Mouse (Mus musculus): ENCODE data around the gene Cacna1d.

The Cacna1d gene

GRCm38 (mm10) chr14:30064864-30065263 lies 426.4 kb downstream of the Cacna1d start:
- DNase-seq: no peak

DNA sequence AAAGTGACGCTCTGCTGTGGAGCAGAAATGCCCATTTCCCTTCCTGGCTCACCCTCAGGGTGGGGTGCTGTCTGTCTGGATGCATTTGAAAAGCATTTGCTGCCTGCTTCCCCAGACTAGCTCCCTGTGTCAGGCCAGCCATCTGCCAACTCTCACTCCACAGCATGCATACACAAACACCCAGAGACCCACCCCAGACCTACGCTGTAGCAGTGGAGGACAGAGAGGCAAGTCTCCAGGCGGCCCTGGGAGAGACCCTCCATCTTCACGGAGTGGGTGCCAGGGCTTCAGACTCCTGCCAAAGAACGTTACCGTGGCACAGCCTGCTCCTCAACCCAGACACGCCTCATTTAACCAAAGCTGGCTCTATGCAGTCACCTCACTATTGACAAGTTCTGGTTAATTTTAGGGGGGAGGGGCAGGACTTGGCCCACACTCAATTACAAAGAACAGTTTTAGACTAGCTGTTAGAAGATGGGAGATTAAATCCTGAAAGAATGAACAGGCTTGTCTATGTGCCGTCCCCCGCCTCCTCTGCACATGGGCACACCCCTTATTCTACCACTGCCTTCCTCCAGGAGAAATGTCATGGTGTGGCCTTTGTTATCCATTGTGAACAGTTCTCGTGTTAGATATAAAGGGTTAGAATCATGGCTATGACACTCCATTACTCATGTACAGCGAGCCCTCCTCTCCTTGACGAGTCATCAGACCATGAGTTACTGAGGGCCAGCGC lies 435.1 kb downstream of the Cacna1d start:
- peak; percentile 50 for DNase-seq

DNA sequence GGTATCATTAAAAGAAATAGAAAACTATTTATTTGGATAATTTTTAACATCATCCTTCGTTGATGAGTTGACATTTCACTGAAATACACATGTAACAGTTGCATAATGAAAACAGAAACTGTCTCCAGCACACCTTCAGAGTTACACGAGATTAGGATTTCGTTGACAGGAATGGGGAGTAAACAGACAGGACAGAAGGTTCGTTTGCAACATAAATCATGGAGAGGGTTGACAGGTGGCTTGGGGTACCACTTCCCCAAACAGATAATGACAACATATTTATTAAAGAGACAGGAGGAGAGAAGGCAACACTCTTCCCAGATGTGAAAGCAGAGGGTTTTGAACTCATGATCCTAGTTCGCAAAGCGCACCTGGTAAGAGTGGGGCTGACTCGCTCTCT lies 436.3 kb downstream of the Cacna1d start:
- DNase-seq: no peak

GRCm38 (mm10) chr14:30050280-30050679 lies 441.0 kb downstream of the Cacna1d start:
- no peak for DNase-seq

- no peak for DNase-seq
Measured at GRCm38 (mm10) chr14:30048049-30048448, 443.2 kb downstream of the Cacna1d start.

- DNase-seq: no peak
Measured at GRCm38 (mm10) chr14:30046976-30047375, 444.3 kb downstream of the Cacna1d start.

DNA sequence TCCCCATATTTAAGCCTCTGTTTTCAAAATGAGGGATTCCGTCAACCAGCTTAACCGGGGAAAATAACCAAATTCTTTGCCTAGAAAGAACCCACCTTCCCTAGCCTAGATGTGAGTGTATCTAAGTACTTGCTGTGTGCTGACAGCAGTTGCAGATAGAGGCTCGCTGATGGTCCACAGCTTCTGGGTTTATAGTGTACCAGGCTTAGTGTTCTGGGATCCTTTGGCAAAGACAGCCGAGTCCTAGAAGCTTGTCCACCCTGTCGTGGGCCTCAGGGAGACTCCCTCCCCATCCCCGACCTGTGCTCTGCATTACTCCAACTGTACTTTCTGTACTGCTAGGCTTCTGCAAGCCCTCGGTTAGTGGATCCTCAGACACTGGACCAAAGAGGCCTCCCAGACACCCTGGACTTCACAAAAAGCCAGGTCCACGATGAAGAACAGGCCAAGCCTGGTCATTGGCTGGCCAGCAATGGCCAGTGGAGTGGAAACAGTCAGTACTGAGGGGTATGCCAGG lies 445.5 kb downstream of the Cacna1d start:
- no peak for DNase-seq

DNA sequence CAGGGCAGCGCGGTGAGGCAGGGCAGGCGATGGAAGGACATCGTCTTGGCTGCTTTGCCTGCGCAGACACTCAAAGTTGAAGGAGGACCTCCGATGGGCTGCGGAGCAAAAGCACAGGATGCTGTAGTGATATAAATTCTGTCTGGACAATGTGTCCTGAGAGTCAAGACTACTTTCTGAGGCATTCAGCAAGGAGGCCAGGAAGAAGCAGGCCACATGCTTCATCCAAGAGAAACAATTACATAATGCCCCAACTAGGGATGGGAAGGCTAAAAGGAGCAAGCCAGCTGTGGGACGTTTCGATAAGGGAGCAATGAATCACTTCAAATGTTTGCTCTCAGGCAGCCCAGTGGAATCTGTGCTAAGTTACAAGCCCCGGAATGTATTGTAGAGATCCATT lies 446.0 kb downstream of the Cacna1d start:
- DNase-seq: peak; percentile 14

- DNase-seq: peak; percentile 22
Measured at GRCm38 (mm10) chr14:30043356-30043940, 447.8 kb downstream of the Cacna1d start.

- DNase-seq: no peak
Measured at GRCm38 (mm10) chr14:30041836-30042235, 449.4 kb downstream of the Cacna1d start.

- DNase-seq: no peak
Measured at GRCm38 (mm10) chr14:30039413-30039812, 451.8 kb downstream of the Cacna1d start.

DNA sequence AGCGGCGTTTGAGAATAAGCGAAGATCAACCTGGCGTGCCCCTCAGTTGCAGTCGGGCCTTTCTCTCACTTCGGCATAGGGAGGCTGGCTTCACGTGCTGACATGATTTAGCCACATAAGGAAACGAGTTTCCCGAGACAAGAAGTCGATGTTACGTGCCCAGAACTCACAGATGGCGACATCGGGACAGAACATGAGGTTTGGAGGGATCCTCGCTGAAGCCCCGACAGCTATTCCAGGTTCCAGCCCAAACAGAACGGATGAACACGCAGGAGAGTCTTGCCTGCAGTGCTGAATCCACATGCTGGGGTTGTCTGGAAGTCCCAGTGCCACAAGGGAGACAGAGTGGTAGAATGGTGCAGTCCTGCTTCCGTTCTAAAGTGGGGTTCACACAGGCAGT lies 452.8 kb downstream of the Cacna1d start:
- no peak for DNase-seq

DNA sequence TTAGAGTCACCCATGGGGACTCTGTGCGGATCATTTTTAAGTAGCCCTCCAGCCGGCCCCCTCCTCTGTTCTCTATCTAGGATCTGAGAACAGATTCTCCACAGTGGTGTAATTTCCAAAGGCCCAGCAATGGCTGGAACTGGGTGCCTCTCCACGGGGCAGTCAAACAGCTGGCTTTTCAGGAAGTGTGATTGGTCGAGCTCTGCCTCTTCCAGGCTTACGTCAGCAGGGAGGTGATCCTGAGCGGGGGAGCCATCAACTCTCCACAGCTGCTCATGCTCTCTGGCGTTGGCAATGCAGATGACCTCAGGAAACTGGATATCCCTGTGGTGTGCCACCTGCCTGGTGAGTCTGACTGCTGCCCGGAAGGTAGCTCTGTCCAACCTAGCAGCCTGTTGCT lies 457.9 kb downstream of the Cacna1d start:
- DNase-seq: no peak

GRCm38 (mm10) chr14:30027378-30027777 lies 463.9 kb downstream of the Cacna1d start:
- DNase-seq: peak; percentile 28

DNA sequence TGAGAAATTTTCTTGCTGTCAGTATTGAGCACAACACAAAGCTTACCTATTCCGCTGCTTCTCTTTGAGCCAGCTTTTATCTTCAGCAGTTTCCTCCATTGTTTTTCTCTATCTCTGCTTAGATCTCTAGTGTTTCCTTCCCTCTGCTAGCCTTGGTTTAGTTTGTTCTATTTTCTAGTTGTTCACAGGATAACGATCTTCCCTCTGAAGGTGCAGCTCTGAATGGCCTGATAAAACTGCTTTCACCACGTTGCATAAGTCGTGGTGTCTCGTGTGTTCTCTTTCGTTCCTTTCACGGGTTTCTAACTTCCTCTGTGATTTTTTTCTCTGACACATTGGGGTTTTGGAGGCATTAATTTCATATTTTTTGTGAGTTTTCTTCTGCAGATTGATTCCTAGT lies 466.9 kb downstream of the Cacna1d start:
- no peak for DNase-seq

DNA sequence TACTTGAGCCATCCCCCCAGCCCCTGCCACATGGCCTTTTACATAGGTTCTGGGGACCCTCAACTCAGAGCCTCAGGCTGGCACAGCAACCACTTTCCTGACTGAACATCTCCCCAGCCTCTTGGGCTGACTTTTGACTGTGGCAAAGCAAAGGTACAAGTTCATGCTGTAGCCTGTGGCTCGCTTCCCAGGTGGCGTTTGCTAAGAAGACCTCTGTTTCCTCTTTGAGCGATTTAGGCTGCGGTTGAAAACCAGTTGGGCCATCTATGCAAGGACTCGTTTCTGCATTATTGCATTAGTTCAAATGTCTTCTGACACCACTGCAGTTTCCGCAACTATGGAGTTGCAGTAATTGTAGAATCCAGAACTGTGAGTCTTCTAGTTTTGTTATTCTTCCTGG lies 468.8 kb downstream of the Cacna1d start:
- no peak for DNase-seq

DNA sequence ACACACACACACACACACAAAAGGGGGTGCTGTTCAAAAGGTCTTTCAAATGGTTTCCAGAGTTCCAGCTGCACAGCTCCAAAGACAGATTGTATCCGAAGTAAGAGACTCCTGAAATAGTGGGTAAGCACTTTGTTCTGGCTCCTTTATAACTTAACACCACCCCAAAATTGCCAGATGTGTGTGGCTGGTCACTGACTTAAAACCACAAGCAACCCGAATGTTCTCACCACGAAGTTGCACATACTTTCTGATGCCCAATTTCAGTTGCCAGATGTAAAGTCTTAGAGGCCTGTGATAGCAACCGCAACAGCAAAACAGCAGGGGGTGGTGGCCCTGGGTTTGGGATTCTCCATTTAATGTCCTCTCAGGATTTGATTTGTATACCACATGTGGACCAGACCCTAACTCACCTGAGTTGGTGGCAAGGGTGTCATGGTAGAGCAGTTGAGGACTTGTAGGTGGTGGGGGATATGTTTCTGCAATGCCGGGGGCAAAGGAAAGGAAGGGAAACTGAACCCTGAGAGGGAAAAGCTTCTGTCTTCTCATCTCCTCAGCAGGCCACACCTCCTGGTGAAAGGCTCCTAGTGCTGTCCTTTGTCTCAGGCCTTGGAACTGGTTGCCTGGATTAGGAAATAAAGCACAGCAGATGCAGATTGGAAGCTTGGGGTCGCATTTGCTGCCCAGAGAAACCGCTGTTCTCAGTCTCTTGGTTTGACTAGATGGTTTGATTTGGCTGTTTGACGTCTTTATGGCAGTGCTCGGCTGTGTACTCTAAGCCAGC lies 471.3 kb downstream of the Cacna1d start:
- DNase-seq: no peak

GRCm38 (mm10) chr14:30019375-30019774 lies 471.9 kb downstream of the Cacna1d start:
- DNase-seq: no peak

DNA sequence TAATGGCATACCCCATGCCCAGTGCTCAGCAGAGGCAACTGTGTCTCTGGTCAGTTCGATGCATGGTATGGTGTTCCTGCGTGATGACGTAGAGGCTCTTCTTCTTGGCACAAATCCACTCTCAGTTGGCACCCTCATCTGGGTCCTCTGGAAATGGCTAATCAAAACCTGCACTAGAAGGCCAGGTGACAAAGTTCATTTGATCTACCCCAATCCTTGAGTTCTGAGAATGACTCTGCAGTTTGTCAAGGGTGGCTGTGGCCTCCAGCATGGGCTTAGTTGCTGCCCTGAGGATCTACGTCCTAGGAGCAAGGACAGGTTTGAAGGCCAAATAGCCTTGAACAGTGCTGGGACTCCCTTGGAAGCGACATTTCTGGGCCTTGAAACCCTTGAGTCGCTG lies 472.4 kb downstream of the Cacna1d start:
- DNase-seq: no peak

- no peak for DNase-seq
Measured at GRCm38 (mm10) chr14:30018463-30018801, 472.8 kb downstream of the Cacna1d start.

DNA sequence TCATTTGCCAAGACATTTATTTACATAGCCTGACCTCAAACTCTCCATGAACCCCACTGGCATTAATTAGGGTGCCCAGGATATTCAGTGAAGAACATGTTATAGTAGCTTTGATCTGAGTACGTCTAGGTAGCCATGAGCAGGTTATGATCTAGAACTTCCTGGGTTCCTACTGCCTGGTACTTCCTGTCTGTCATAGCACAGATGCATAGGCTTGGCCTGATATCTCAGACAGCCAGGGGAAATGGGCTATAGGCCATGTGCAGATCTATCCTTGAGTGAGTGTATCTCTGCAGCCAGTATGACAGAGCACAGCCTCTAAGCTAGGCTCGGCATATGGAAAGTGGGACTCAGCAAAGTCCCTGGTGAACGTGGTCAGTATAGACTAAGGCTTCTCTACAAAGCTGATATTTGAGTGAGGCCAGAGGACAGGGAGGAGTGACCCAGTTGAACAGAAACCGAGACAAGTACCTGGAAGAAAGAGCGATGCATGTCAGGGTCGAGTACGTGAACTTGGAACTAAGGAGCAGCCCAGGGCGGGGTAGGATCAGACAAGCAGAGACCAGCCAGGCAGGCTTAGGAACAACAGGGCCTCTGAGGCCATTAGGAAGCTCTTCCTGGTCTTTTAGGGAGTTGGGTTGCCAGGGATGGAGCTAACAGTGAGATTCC lies 473.3 kb downstream of the Cacna1d start:
- DNase-seq: no peak

DNA sequence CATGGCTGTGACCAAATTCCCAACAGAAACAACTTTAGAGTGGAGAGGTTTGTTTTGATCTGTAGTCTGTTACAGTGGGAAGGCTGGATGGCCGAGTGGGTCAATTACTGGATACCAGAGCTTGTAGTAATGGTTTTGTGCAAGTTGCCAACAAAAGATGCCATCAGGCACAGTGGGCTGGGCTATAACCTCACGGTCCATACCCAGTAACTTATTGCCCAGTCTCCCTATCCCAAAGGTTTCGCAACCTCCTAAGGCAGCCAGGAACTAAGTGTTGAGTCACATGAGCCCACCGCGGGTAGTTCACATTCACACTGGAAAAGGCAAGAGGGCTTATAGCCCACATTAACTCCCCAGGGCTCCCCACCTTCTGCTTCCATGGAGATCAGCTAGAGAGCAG lies 474.6 kb downstream of the Cacna1d start:
- no peak for DNase-seq

GRCm38 (mm10) chr14:30015008-30015407 lies 476.2 kb downstream of the Cacna1d start:
- DNase-seq: no peak
